Mouse (Mus musculus) erythroid progenitor cell, adult 5-6 weeks (primary cell): ENCODE data around the gene Tmem176b. TPM values are rescaled to one million over a fixed set of nuclear protein-coding genes. Genes with fewer than 3 reads are reported as not detected.

Source experiments
- ATAC-seq: replicated peaks from 2 replicates; pipeline ENCODE4 v1.8.0; 2016; ENCODE audit warnings: moderate number of reproducible peaks, mild to moderate bottlenecking, moderate TSS enrichment, inconsistent platforms; ENCODE audit not compliant: poor library complexity, low FRiP score, severe bottlenecking
- total RNA-seq, 2 experiments: library from RNA; stranded (forward) in 1 of 2; stranded (reverse) in 1 of 2; fragments of 150-400 nt in 1 of 2; fragments of 186-747, 209-891 nt in 1 of 2; gene quantifications; 2 replicates each; pipeline versions ENCODE4 v1.2.3 to v1.2.4; 2015 to 2017; ENCODE audit warnings: low replicate concordance in 2 of 2

Gene Tmem176b
- total RNA-seq, 2 experiments from 2014 or later = 3.6 to 15.5 TPM

- no peak for ATAC-seq
Measured at GRCm38 (mm10) chr6:48804346-48804745, 37.0 kb downstream of the Tmem176b start.

- no peak for ATAC-seq
Measured at GRCm38 (mm10) chr6:48803406-48804051, 37.8 kb downstream of the Tmem176b start.

GRCm38 (mm10) chr6:48801897-48802296 is 39.4 kb downstream of the Tmem176b start:
- ATAC-seq = no peak

GRCm38 (mm10) chr6:48787867-48788266 is 53.4 kb downstream of the Tmem176b start:
- ATAC-seq = no peak

GRCm38 (mm10) chr6:48785601-48786000 is 55.7 kb downstream of the Tmem176b start:
- no peak for ATAC-seq

GRCm38 (mm10) chr6:48785189-48785588 is 56.1 kb downstream of the Tmem176b start:
- ATAC-seq = no peak

- ATAC-seq = no peak
Measured at GRCm38 (mm10) chr6:48784406-48784805, 56.9 kb downstream of the Tmem176b start.

Other genes with a start within 250 kb of the Tmem176b start
- not detected in 2 replicates for gene Repin1, start 247.6 kb downstream of the Tmem176b start, total RNA-seq (2015; ENCODE audit: low replicate concordance)
- 0.77 and 1.7 TPM in 2 replicates for gene Repin1, start 247.6 kb downstream of the Tmem176b start, total RNA-seq (2017; ENCODE audit: low replicate concordance)
- gene Gm44965, start 247.6 kb downstream of the Tmem176b start, total RNA-seq (2015; ENCODE audit: low replicate concordance) = not detected in 2 replicates
- not detected in 2 replicates for gene Gm44965, start 247.6 kb downstream of the Tmem176b start, total RNA-seq (2017; ENCODE audit: low replicate concordance)
- gene Zfp775, start 239.4 kb downstream of the Tmem176b start, total RNA-seq (2015; ENCODE audit: low replicate concordance) = not detected in 2 replicates
- gene Zfp775, start 239.4 kb downstream of the Tmem176b start, total RNA-seq (2017; ENCODE audit: low replicate concordance) = 0.15 TPM in 1 of 2 replicates, not detected in the other
- gene AI854703, start 214.7 kb downstream of the Tmem176b start, total RNA-seq (2015; ENCODE audit: low replicate concordance) = not detected in 2 replicates
- not detected in 2 replicates for gene AI854703, start 214.7 kb downstream of the Tmem176b start, total RNA-seq (2017; ENCODE audit: low replicate concordance)
- gene Gimap8, start 194.3 kb downstream of the Tmem176b start, total RNA-seq (2015; ENCODE audit: low replicate concordance) = 1.8 and 7.5 TPM in 2 replicates
- gene Gimap8, start 194.3 kb downstream of the Tmem176b start, total RNA-seq (2017; ENCODE audit: low replicate concordance) = 1.8 and 6.7 TPM in 2 replicates
- gene Gimap9, start 165.4 kb downstream of the Tmem176b start, total RNA-seq (2015; ENCODE audit: low replicate concordance) = 5.4 and 14.4 TPM in 2 replicates
- 5.7 and 9.0 TPM in 2 replicates for gene Gimap9, start 165.4 kb downstream of the Tmem176b start, total RNA-seq (2017; ENCODE audit: low replicate concordance)
- 13.7 and 46.5 TPM in 2 replicates for gene Gimap4, start 156.9 kb downstream of the Tmem176b start, total RNA-seq (2015; ENCODE audit: low replicate concordance)
- gene Gimap4, start 156.9 kb downstream of the Tmem176b start, total RNA-seq (2017; ENCODE audit: low replicate concordance) = 26.5 and 34.1 TPM in 2 replicates
- 11.2 and 30.2 TPM in 2 replicates for gene Gimap6, start 133.3 kb downstream of the Tmem176b start, total RNA-seq (2015; ENCODE audit: low replicate concordance)
- 17.7 and 25.0 TPM in 2 replicates for gene Gimap6, start 133.3 kb downstream of the Tmem176b start, total RNA-seq (2017; ENCODE audit: low replicate concordance)
- gene Gm28053, start 122.9 kb downstream of the Tmem176b start, total RNA-seq (2015; ENCODE audit: low replicate concordance) = not detected in 2 replicates
- gene Gm28053, start 122.9 kb downstream of the Tmem176b start, total RNA-seq (2017; ENCODE audit: low replicate concordance) = 1.9 and 23.4 TPM in 2 replicates
- 6.1 and 10.5 TPM in 2 replicates for gene Gimap7, start 122.9 kb downstream of the Tmem176b start, total RNA-seq (2015; ENCODE audit: low replicate concordance)
- 4.0 TPM in 1 of 2 replicates, not detected in the other for gene Gimap7, start 122.9 kb downstream of the Tmem176b start, total RNA-seq (2017; ENCODE audit: low replicate concordance)
- 4.3 and 7.1 TPM in 2 replicates for gene Gimap1, start 102.4 kb downstream of the Tmem176b start, total RNA-seq (2015; ENCODE audit: low replicate concordance)
- 3.6 and 4.3 TPM in 2 replicates for gene Gimap1, start 102.4 kb downstream of the Tmem176b start, total RNA-seq (2017; ENCODE audit: low replicate concordance)
- 8.0 and 23.4 TPM in 2 replicates for gene Gimap5, start 95.3 kb downstream of the Tmem176b start, total RNA-seq (2015; ENCODE audit: low replicate concordance)
- gene Gimap5, start 95.3 kb downstream of the Tmem176b start, total RNA-seq (2017; ENCODE audit: low replicate concordance) = 2.8 and 4.2 TPM in 2 replicates
- 8.8 and 14.1 TPM in 2 replicates for gene Gimap3, start 70.6 kb downstream of the Tmem176b start, total RNA-seq (2015; ENCODE audit: low replicate concordance)
- 4.4 and 7.1 TPM in 2 replicates for gene Gimap3, start 70.6 kb downstream of the Tmem176b start, total RNA-seq (2017; ENCODE audit: low replicate concordance)
- gene Tmem176a, start 577 bp downstream of the Tmem176b start, total RNA-seq (2015; ENCODE audit: low replicate concordance) = 6.1 and 8.8 TPM in 2 replicates
- gene Tmem176a, start 577 bp downstream of the Tmem176b start, total RNA-seq (2017; ENCODE audit: low replicate concordance) = 2.7 and 13.4 TPM in 2 replicates
- gene Aoc1, start 31.4 kb upstream of the Tmem176b start, total RNA-seq (2015; ENCODE audit: low replicate concordance) = not detected in 2 replicates
- not detected in 2 replicates for gene Aoc1, start 31.4 kb upstream of the Tmem176b start, total RNA-seq (2017; ENCODE audit: low replicate concordance)
- not detected in 2 replicates for gene 1600015I10Rik, start 88.4 kb upstream of the Tmem176b start, total RNA-seq (2015; ENCODE audit: low replicate concordance)
- not detected in 2 replicates for gene 1600015I10Rik, start 88.4 kb upstream of the Tmem176b start, total RNA-seq (2017; ENCODE audit: low replicate concordance)
- not detected in 2 replicates for gene Doxl2, start 133.5 kb upstream of the Tmem176b start, total RNA-seq (2015; ENCODE audit: low replicate concordance)
- not detected in 2 replicates for gene Doxl2, start 133.5 kb upstream of the Tmem176b start, total RNA-seq (2017; ENCODE audit: low replicate concordance)
- gene Svs1, start 145.4 kb upstream of the Tmem176b start, total RNA-seq (2015; ENCODE audit: low replicate concordance) = not detected in 2 replicates
- not detected in 2 replicates for gene Svs1, start 145.4 kb upstream of the Tmem176b start, total RNA-seq (2017; ENCODE audit: low replicate concordance)
- gene Gpnmb, start 195.1 kb upstream of the Tmem176b start, total RNA-seq (2015; ENCODE audit: low replicate concordance) = 13.7 TPM in 1 of 2 replicates, not detected in the other
- 0.13 TPM in 1 of 2 replicates, not detected in the other for gene Gpnmb, start 195.1 kb upstream of the Tmem176b start, total RNA-seq (2017; ENCODE audit: low replicate concordance)
- gene Malsu1, start 232.3 kb upstream of the Tmem176b start, total RNA-seq (2015; ENCODE audit: low replicate concordance) = 4.2 and 21.6 TPM in 2 replicates
- gene Malsu1, start 232.3 kb upstream of the Tmem176b start, total RNA-seq (2017; ENCODE audit: low replicate concordance) = 0.45 and 6.3 TPM in 2 replicates